Mouse (Mus musculus) liver, postnatal 0 days (tissue): ENCODE results near the gene Klrb1b. TPM values are rescaled to one million over a fixed set of nuclear protein-coding genes. Genes with fewer than 3 reads are reported as not detected.

Experiments
- ATAC-seq: fragments of 200-750 bp; cut with Nextera tagmentation; 2 replicates; pipeline ENCODE4 v1.8.0; 2017; ENCODE audit warnings: mild to moderate bottlenecking, moderate library complexity
- DNase-seq: peaks from one replicate; pipeline ENCODE4 v3.0.0-alpha.2; 2016
- H3K27ac ChIP-seq: fragments of 300-500 bp; sonication (generic); 2 replicates; pipeline ENCODE4 v1.5.1; 2014; ENCODE audit warnings: antibody characterized with exemption, moderate library complexity, mild to moderate bottlenecking, low read depth
- H3K27me3 ChIP-seq: fragments of 300-500 bp; sonication (generic); 2 replicates; pipeline ENCODE4 v1.6.1; 2014; ENCODE audit warnings: low read length, control low read depth, mixed read lengths; ENCODE audit not compliant: insufficient read depth
- H3K36me3 ChIP-seq: fragments of 300-500 bp; sonication (generic); replicated peaks from 2 replicates; pipeline ENCODE4 v1.6.1; 2014; ENCODE audit warnings: mild to moderate bottlenecking, control low read depth, low read length, moderate library complexity, mixed read lengths; ENCODE audit not compliant: insufficient read depth
- H3K4me1 ChIP-seq: fragments of 300-500 bp; sonication (generic); 2 replicates; pipeline ENCODE4 v1.6.1; 2014; ENCODE audit warnings: antibody characterized with exemption, mild to moderate bottlenecking, control low read depth; ENCODE audit not compliant: insufficient read depth
- H3K4me2 ChIP-seq: fragments of 300-500 bp; sonication (generic); 2 replicates; pipeline ENCODE4 v1.6.1; 2014; ENCODE audit warnings: low read depth, mild to moderate bottlenecking, low read length, moderate library complexity, mixed read lengths
- H3K4me3 ChIP-seq: fragments of 300-500 bp; sonication (generic); 2 replicates; pipeline ENCODE4 v1.5.1; 2014; ENCODE audit warnings: low read depth, low read length
- H3K9ac ChIP-seq: fragments of 300-500 bp; sonication (generic); replicated peaks from 2 replicates; pipeline ENCODE4 v1.6.1; 2014; ENCODE audit warnings: mild to moderate bottlenecking, moderate library complexity
- H3K9me3 ChIP-seq: fragments of 300-500 bp; sonication (generic); 2 replicates; pipeline ENCODE4 v1.6.1; 2016; ENCODE audit warnings: mild to moderate bottlenecking, control low read depth, low read length, mixed read lengths
- CTCF ChIP-seq: sonication (generic); IDR thresholded peaks from 2 replicates; pipeline ENCODE4 v1.5.1; 2016; ENCODE audit warnings: antibody characterized with exemption, low read depth
- EP300 ChIP-seq: IDR thresholded peaks from 2 replicates; pipeline ENCODE4 v1.6.1; 2016; ENCODE audit warnings: antibody characterized with exemption, low read depth, mild to moderate bottlenecking
- WGBS: fragments of 180-500 bp; shearing (Covaris S2); extraction: QIAGEN DNeasy Blood & Tissue Kit; methylation state at CpG from one replicate; pipeline ENCODE4 v1.1.7; 2014; ENCODE audit not compliant: insufficient replicate concordance; 5-methylcytosine and 5-hydroxymethylcytosine counted together
- polyA plus RNA-seq: library from polyadenylated mRNA; unstranded; fragments of >200 nt; fragmentation: Nextera tagmentation; extraction: Ambion mirVana; gene quantifications from 2 replicates; pipeline ENCODE4 v1.2.1, GENCODE M21; 2015

The Klrb1b gene
- polyA plus RNA-seq, 1 experiment from 2014 or later = 0.39 TPM

- WGBS = 83% methylated on average over 3 of the region's 3 CpGs
- H3K4me3 ChIP-seq = no peak overlapping the region
- H3K36me3 ChIP-seq = no peaks in the 10 kb centered on the region
- TF ChIP-seq CTCF = no peak
- no peak for TF ChIP-seq EP300
- DNase-seq (no peak), ATAC-seq (no peak)
- H3K27ac ChIP-seq = no peak overlapping the region
- peaks cover 19% of the 10 kb centered on the region for H3K4me1 ChIP-seq
- no peak overlapping the region for H3K9ac ChIP-seq
- no peaks in the 10 kb centered on the region for H3K27me3 ChIP-seq
- no peak overlapping the region for H3K4me2 ChIP-seq
- H3K9me3 ChIP-seq = no peaks in the 10 kb centered on the region
Observed at GRCm38 (mm10) chr6:128854895-128855294, 28.8 kb upstream of the Klrb1b start.

- H3K27me3 ChIP-seq = no peaks in the 10 kb centered on the region
- ATAC-seq = peak; percentile 48
- peak; percentile 64 for DNase-seq
- peaks cover 19% of the 10 kb centered on the region for H3K4me1 ChIP-seq
- H3K4me2 ChIP-seq = no peak overlapping the region
- H3K9me3 ChIP-seq = no peaks in the 10 kb centered on the region
- 46% methylated on average over 12 of the region's 12 CpGs for WGBS
- no peaks in the 10 kb centered on the region; the same call in 1 of the 2 replicates for H3K36me3 ChIP-seq
- H3K4me3 ChIP-seq = no peak overlapping the region
- no peak overlapping the region for H3K27ac ChIP-seq
- TF ChIP-seq CTCF (peak; percentile 83), EP300 (no peak)
- H3K9ac ChIP-seq = no peak overlapping the region
Observed at GRCm38 (mm10) chr6:128854024-128854820, 28.1 kb upstream of the Klrb1b start.

- DNase-seq (no peak), ATAC-seq (no peak)
- TF ChIP-seq EP300 = no peak
- no peak for TF ChIP-seq CTCF
- Histone ChIP-seq H3K27me3 (no peaks in the 10 kb centered on the region), H3K9me3 (no peaks in the 10 kb centered on the region), H3K4me3 (no peak overlapping the region), H3K36me3 (no peaks in the 10 kb centered on the region; the same call in 1 of the 2 replicates), H3K9ac (no peak overlapping the region), H3K4me2 (no peak overlapping the region), H3K4me1 (peaks cover 19% of the 10 kb centered on the region), H3K27ac (no peak overlapping the region)
- 36% methylated on average over 3 of the region's 3 CpGs for WGBS
Observed at GRCm38 (mm10) chr6:128852766-128853165, 26.6 kb upstream of the Klrb1b start.

GRCm38 (mm10) chr6:128851151-128851550 is 25.0 kb upstream of the Klrb1b start:
- no peak overlapping the region for H3K4me3 ChIP-seq
- H3K9ac ChIP-seq = no peak overlapping the region
- DNase-seq (no peak), ATAC-seq (no peak)
- TF ChIP-seq CTCF (no peak), EP300 (no peak)
- H3K27ac ChIP-seq = peak overlapping the region; percentile 59
- H3K4me1 ChIP-seq = peaks cover 18% of the 10 kb centered on the region
- H3K36me3 ChIP-seq = no peaks in the 10 kb centered on the region; the same call in 1 of the 2 replicates
- no peaks in the 10 kb centered on the region for H3K27me3 ChIP-seq
- 0 out of 2 replicates have a peak overlapping the region, but pooled peaks have one; percentile 5 for H3K4me2 ChIP-seq
- no peaks in the 10 kb centered on the region for H3K9me3 ChIP-seq
- WGBS = 41% methylated on average over 2 of the region's 2 CpGs

- H3K9ac ChIP-seq = no peak overlapping the region
- peak overlapping the region; percentile 59 for H3K27ac ChIP-seq
- 30% methylated on average over 2 of the region's 2 CpGs for WGBS
- no peaks in the 10 kb centered on the region for H3K27me3 ChIP-seq
- H3K9me3 ChIP-seq = no peaks in the 10 kb centered on the region
- peaks cover 15% of the 10 kb centered on the region for H3K4me1 ChIP-seq
- TF ChIP-seq EP300 = no peak
- TF ChIP-seq CTCF = no peak
- no peaks in the 10 kb centered on the region; the same call in 1 of the 2 replicates for H3K36me3 ChIP-seq
- ATAC-seq = peak; percentile 46
- no peak for DNase-seq
- H3K4me3 ChIP-seq = no peak overlapping the region
- peak overlapping the region; percentile 5; the same call in 1 of the 2 replicates for H3K4me2 ChIP-seq
Observed at GRCm38 (mm10) chr6:128850671-128851070, 24.5 kb upstream of the Klrb1b start.

GRCm38 (mm10) chr6:128849902-128850301 is 23.8 kb upstream of the Klrb1b start:
- Histone ChIP-seq H3K9me3 (no peaks in the 10 kb centered on the region), H3K27ac (peak overlapping the region; percentile 59; the same call in 1 of the 2 replicates), H3K4me1 (peaks cover 10% of the 10 kb centered on the region), H3K4me2 (no peak overlapping the region), H3K36me3 (no peaks in the 10 kb centered on the region; the same call in 1 of the 2 replicates), H3K4me3 (no peak overlapping the region), H3K9ac (no peak overlapping the region), H3K27me3 (no peaks in the 10 kb centered on the region)
- 52% methylated on average over 2 of the region's 2 CpGs for WGBS
- ATAC-seq (peak; percentile 20), DNase-seq (peak; percentile 74)
- peak; percentile 76 for TF ChIP-seq CTCF
- TF ChIP-seq EP300 = no peak
